Mouse (Mus musculus) naive thymus-derived CD4-positive, alpha-beta T cell, adult 2 months (primary cell): ENCODE results near the gene Gm4707.
"Not testable (repeated sequence)": the region's sequence is repeated elsewhere in the genome, so short reads cannot be mapped to it uniquely, and the experiment has no call there.

ENCODE experiments used
- DNase-seq: peaks from one replicate; pipeline ENCODE4 v3.0.0-alpha.2; 2011; ENCODE audit warnings: low read depth

The Gm4707 gene

GRCm38 (mm10) chr17:71444718-71445117, 15.0 kb downstream of the Gm4707 start:
- DNase-seq: no peak

GRCm38 (mm10) chr17:71444126-71444525, 15.6 kb downstream of the Gm4707 start:
- no peak for DNase-seq

GRCm38 (mm10) chr17:71443273-71443672, 16.4 kb downstream of the Gm4707 start:
- DNase-seq: no peak

GRCm38 (mm10) chr17:71422502-71422901, 37.2 kb downstream of the Gm4707 start:
- not testable (repeated sequence) for DNase-seq

- DNase-seq: not testable (repeated sequence)
Observed at GRCm38 (mm10) chr17:71419448-71419847, 40.3 kb downstream of the Gm4707 start.

- DNase-seq: no peak
Observed at GRCm38 (mm10) chr17:71417008-71417407, 42.7 kb downstream of the Gm4707 start.
